Mouse (Mus musculus) stomach, postnatal 0 days (tissue): Measurements from ENCODE around the gene Rnf2. TPM values are rescaled to one million over a fixed set of nuclear protein-coding genes. Genes with fewer than 3 reads are reported as not detected.
A peak's percentile ranks its signal among the peaks of the same experiment; 100 is the strongest.

Experiments
- ATAC-seq: fragments of 200-750 bp; cut with Nextera tagmentation; 2 replicates; pipeline ENCODE4 v1.8.0; 2017; ENCODE audit not compliant: low FRiP score, low TSS enrichment
- DNase-seq: peaks from one replicate; pipeline ENCODE4 v3.0.0-alpha.2; 2016; ENCODE audit warnings: low spot score
- H3K27ac ChIP-seq: fragments of 300-500 bp; sonication (generic); replicated peaks from 2 replicates; pipeline ENCODE4 v1.5.1; 2014; ENCODE audit warnings: mild to moderate bottlenecking, control low read depth
- H3K27me3 ChIP-seq: fragments of 300-500 bp; sonication (generic); 2 replicates; pipeline ENCODE4 v1.6.1; 2014; ENCODE audit warnings: low read length; ENCODE audit not compliant: control insufficient read depth, insufficient read depth
- H3K36me3 ChIP-seq: fragments of 300-500 bp; sonication (generic); 2 replicates; pipeline ENCODE4 v1.6.1; 2014; ENCODE audit warnings: low read length, mixed read lengths; ENCODE audit not compliant: control insufficient read depth, insufficient read depth
- H3K4me1 ChIP-seq: fragments of 300-500 bp; sonication (generic); replicated peaks from 2 replicates; pipeline ENCODE4 v1.6.1; 2014; ENCODE audit warnings: antibody characterized with exemption; ENCODE audit not compliant: control insufficient read depth, insufficient read depth
- H3K4me2 ChIP-seq: fragments of 300-500 bp; sonication (generic); replicated peaks from 2 replicates; pipeline ENCODE4 v1.6.1; 2014; ENCODE audit warnings: low read depth, mild to moderate bottlenecking, control low read depth, moderate library complexity
- H3K4me3 ChIP-seq: fragments of 300-500 bp; sonication (generic); 2 replicates; pipeline ENCODE4 v1.5.1; 2014; ENCODE audit warnings: low read depth, low read length, control low read depth
- H3K9ac ChIP-seq: fragments of 300-500 bp; sonication (generic); 2 replicates; pipeline ENCODE4 v1.6.1; 2014; ENCODE audit warnings: mild to moderate bottlenecking, low read length, control low read depth, mixed read lengths
- H3K9me3 ChIP-seq: fragments of 300-500 bp; sonication (generic); 2 replicates; pipeline ENCODE4 v1.6.1; 2016; ENCODE audit warnings: low read length; ENCODE audit not compliant: control insufficient read depth
- CTCF ChIP-seq: IDR thresholded peaks from 2 replicates; pipeline ENCODE4 v1.5.1; 2016; ENCODE audit warnings: antibody characterized with exemption, low read depth, mild to moderate bottlenecking, moderate library complexity
- EP300 ChIP-seq: optimal IDR thresholded peaks from 2 replicates; pipeline ENCODE3; 2016; ENCODE audit warnings: antibody characterized with exemption
- WGBS: fragments of 180-500 bp; shearing (Covaris S2); extraction: QIAGEN DNeasy Blood & Tissue Kit; methylation state at CpG from one replicate; pipeline ENCODE4 v1.1.7; 2014; 5-methylcytosine and 5-hydroxymethylcytosine counted together
- polyA plus RNA-seq: library from polyadenylated mRNA; unstranded; fragments of >200 nt; fragmentation: Nextera tagmentation; extraction: Ambion mirVana; gene quantifications from 2 replicates; pipeline ENCODE4 v1.2.1, GENCODE M21; 2015

The Rnf2 gene
- polyA plus RNA-seq, 1 experiment from 2014 or later: 29.8 TPM

- no peak overlapping the region for H3K9ac ChIP-seq
- H3K9me3 ChIP-seq: no peaks in the 10 kb centered on the region
- no peaks in the 10 kb centered on the region for H3K27me3 ChIP-seq
- 53% methylated on average over 6 of the region's 6 CpGs for WGBS
- DNase-seq (no peak), ATAC-seq (no peak)
- no peaks in the 10 kb centered on the region; the same call in 1 of the 2 replicates for H3K4me1 ChIP-seq
- no peak overlapping the region for H3K4me3 ChIP-seq
- no peaks in the 10 kb centered on the region for H3K36me3 ChIP-seq
- TF ChIP-seq CTCF: no peak
- TF ChIP-seq EP300: no peak
- no peak overlapping the region for H3K27ac ChIP-seq
- H3K4me2 ChIP-seq: no peak overlapping the region
These were observed 6.0 kb downstream of the Rnf2 start for GRCm38 (mm10) chr1:151494711-151495110.

GRCm38 (mm10) chr1:151493826-151494225 is 6.9 kb downstream of the Rnf2 start:
- ATAC-seq (no peak), DNase-seq (no peak)
- Histone ChIP-seq H3K27me3 (no peaks in the 10 kb centered on the region), H3K9me3 (no peaks in the 10 kb centered on the region), H3K4me3 (no peak overlapping the region), H3K9ac (no peak overlapping the region), H3K36me3 (no peaks in the 10 kb centered on the region), H3K27ac (no peak overlapping the region), H3K4me1 (no peaks in the 10 kb centered on the region; the same call in 1 of the 2 replicates), H3K4me2 (no peak overlapping the region)
- TF ChIP-seq EP300: no peak
- TF ChIP-seq CTCF: no peak

GRCm38 (mm10) chr1:151492419-151492818 is 8.3 kb downstream of the Rnf2 start:
- peak; percentile 69 for TF ChIP-seq CTCF
- no peak for TF ChIP-seq EP300
- Histone ChIP-seq H3K27ac (no peak overlapping the region), H3K9me3 (no peaks in the 10 kb centered on the region), H3K4me3 (no peak overlapping the region), H3K36me3 (no peaks in the 10 kb centered on the region), H3K4me2 (no peak overlapping the region), H3K27me3 (no peaks in the 10 kb centered on the region), H3K4me1 (no peaks in the 10 kb centered on the region; the same call in 1 of the 2 replicates), H3K9ac (no peak overlapping the region)
- no peak for DNase-seq
- WGBS: 29% methylated on average over 1 of the region's 1 CpGs
- ATAC-seq: no peak

GRCm38 (mm10) chr1:151489806-151490205 is 10.9 kb downstream of the Rnf2 start:
- H3K27ac ChIP-seq: no peak overlapping the region
- DNase-seq (no peak), ATAC-seq (no peak)
- no peak overlapping the region for H3K4me2 ChIP-seq
- WGBS: 68% methylated on average over 6 of the region's 6 CpGs
- no peaks in the 10 kb centered on the region; the same call in 1 of the 2 replicates for H3K4me1 ChIP-seq
- no peak overlapping the region for H3K4me3 ChIP-seq
- H3K9ac ChIP-seq: no peak overlapping the region
- no peaks in the 10 kb centered on the region for H3K36me3 ChIP-seq
- no peaks in the 10 kb centered on the region for H3K27me3 ChIP-seq
- no peaks in the 10 kb centered on the region for H3K9me3 ChIP-seq
- TF ChIP-seq CTCF (no peak), EP300 (no peak)

GRCm38 (mm10) chr1:151484754-151485153 is 16.0 kb downstream of the Rnf2 start:
- no peak for DNase-seq
- H3K4me1 ChIP-seq: no peaks in the 10 kb centered on the region; the same call in 1 of the 2 replicates
- 90% methylated on average over 5 of the region's 5 CpGs for WGBS
- no peak for ATAC-seq
- H3K9ac ChIP-seq: no peak overlapping the region
- H3K36me3 ChIP-seq: no peaks in the 10 kb centered on the region
- no peaks in the 10 kb centered on the region for H3K27me3 ChIP-seq
- no peaks in the 10 kb centered on the region for H3K9me3 ChIP-seq
- H3K4me3 ChIP-seq: no peak overlapping the region
- H3K27ac ChIP-seq: no peak overlapping the region
- H3K4me2 ChIP-seq: no peak overlapping the region
- TF ChIP-seq EP300: no peak
- no peak for TF ChIP-seq CTCF

GRCm38 (mm10) chr1:151483568-151483967 is 17.2 kb downstream of the Rnf2 start:
- no peak for ATAC-seq
- WGBS: 57% methylated on average over 1 of the region's 1 CpGs

More at GRCm38 (mm10) chr1:151483568-151483967, 17.2 kb downstream of the Rnf2 start:
- Histone ChIP-seq H3K4me3 (no peak overlapping the region), H3K9ac (no peak overlapping the region), H3K36me3 (no peaks in the 10 kb centered on the region), H3K27ac (no peak overlapping the region), H3K9me3 (no peaks in the 10 kb centered on the region), H3K4me2 (no peak overlapping the region), H3K4me1 (no peaks in the 10 kb centered on the region; the same call in 1 of the 2 replicates), H3K27me3 (no peaks in the 10 kb centered on the region)
- TF ChIP-seq EP300: no peak
- peak; percentile 66 for TF ChIP-seq CTCF
- DNase-seq: no peak
